ENCODE assay signal across 8 mouse cellular contexts in genomic region chr3:107458528-107459195, GRCm38 (mm10). TPM values are rescaled to one million over a fixed set of nuclear protein-coding genes. Genes with fewer than 3 reads are reported as not detected.
DNase-seq lines count a peak whose midpoint lies in the region; ATAC-seq and TF ChIP-seq lines count a peak whose summit lies in the region.

No protein-coding gene starts in this region.

- no peak for TF ChIP-seq CTCF in cerebellum, adult 2 months (IDR thresholded peaks at IDR 0.05; ENCODE audit: borderline replicate concordance, insufficient read depth, low read depth, low read length)

- peak overlapping the region; percentile 78 for H3K4me3 ChIP-seq in cerebellum, adult 2 months (replicated peaks; ENCODE audit: insufficient read depth, low read depth, low read length)
- H3K4me3 ChIP-seq in embryonic facial prominence, embryonic 14.5 days (ENCODE audit: low read depth, low read length), result peak overlapping the region; percentile 44
- peak overlapping the region; percentile 59 for H3K4me3 ChIP-seq in hindbrain, embryonic 16.5 days (ENCODE audit: low read length)

- peak overlapping the region; percentile 95 for H3K4me2 ChIP-seq in embryonic facial prominence, embryonic 14.5 days (ENCODE audit: low read depth, low read length)
- H3K4me2 ChIP-seq in hindbrain, embryonic 16.5 days (ENCODE audit: low read length), result peak overlapping the region; percentile 84

- under 1% methylated on average over 51 of the region's 51 CpGs for WGBS in cerebellum, adult 2 months
- WGBS in embryonic facial prominence, embryonic 14.5 days, result 0% methylated on average over 17 of the region's 51 CpGs
- 1% methylated on average over 49 of the region's 51 CpGs for WGBS in hindbrain, embryonic 16.5 days

- no peak overlapping the region for H3K27ac ChIP-seq in cerebellum, adult 2 months (ENCODE audit: insufficient read depth, low read length)
- no peak overlapping the region for H3K27ac ChIP-seq in embryonic facial prominence, embryonic 14.5 days (replicated peaks; ENCODE audit: low read depth, low read length)
- no peak overlapping the region for H3K27ac ChIP-seq in hindbrain, embryonic 16.5 days (ENCODE audit: low read depth, low read length)

- peaks cover 5% of the 10 kb centered on the region; the same call in 1 of the 2 replicates for H3K4me1 ChIP-seq in cerebellum, adult 2 months (ENCODE audit: control insufficient read depth, insufficient read depth, low read length)
- peaks cover 15% of the 10 kb centered on the region; the same call in 1 of the 2 replicates for H3K4me1 ChIP-seq in embryonic facial prominence, embryonic 14.5 days (ENCODE audit: control insufficient read depth, insufficient read depth, low read length)
- peaks cover 20% of the 10 kb centered on the region for H3K4me1 ChIP-seq in hindbrain, embryonic 16.5 days (ENCODE audit: control insufficient read depth, insufficient read depth, low read depth, low read length)

- ATAC-seq in embryonic facial prominence, embryonic 14.5 days (ENCODE audit: low read depth), result peak; percentile 3; the same call in 1 of the 2 replicates
- ATAC-seq in hindbrain, embryonic 16.5 days, result no peak
- ATAC-seq in megakaryocyte progenitor cell, adult 5-6 weeks (replicated peaks; ENCODE audit: poor library complexity), result peak; percentile 49
- ATAC-seq in inflammation-experienced regulatory T-cells, adult 6 months, result no peak

- peak; percentile 37 to 56 for DNase-seq in layer of hippocampus, postnatal 10 days (ENCODE audit: low spot score in 2 of 2)
- DNase-seq in layer of hippocampus, adult 9-10 months (ENCODE audit: low spot score), result no peak
- DNase-seq in cerebellum, adult 2 months, result peak; percentile 56 to 61
- DNase-seq in embryonic facial prominence, embryonic 14.5 days (ENCODE audit: low spot score), result no peak
- peak; percentile 57 for DNase-seq in testis, postnatal 10 days (ENCODE audit: low spot score)

- H3K27me3 ChIP-seq in cerebellum, adult 2 months (ENCODE audit: control insufficient read depth, insufficient read depth, low read length), result no peaks in the 10 kb centered on the region
- H3K27me3 ChIP-seq in embryonic facial prominence, embryonic 14.5 days (replicated peaks; ENCODE audit: control insufficient read depth, insufficient read depth, low read length), result peaks cover 79% of the 10 kb centered on the region
- peaks cover 34% of the 10 kb centered on the region for H3K27me3 ChIP-seq in hindbrain, embryonic 16.5 days (replicated peaks; ENCODE audit: control insufficient read depth, insufficient read depth, low read length)

- H3K9ac ChIP-seq in embryonic facial prominence, embryonic 14.5 days (ENCODE audit: low read depth, low read length), result peak overlapping the region; percentile 49
- H3K9ac ChIP-seq in hindbrain, embryonic 16.5 days (ENCODE audit: low read depth, low read length), result peak overlapping the region; percentile 73

- H3K9me3 ChIP-seq in embryonic facial prominence, embryonic 14.5 days (ENCODE audit: control insufficient read depth, low read length), result no peaks in the 10 kb centered on the region
- H3K9me3 ChIP-seq in hindbrain, embryonic 16.5 days (ENCODE audit: control insufficient read depth, low read length), result no peaks in the 10 kb centered on the region

- no peaks in the 10 kb centered on the region for H3K36me3 ChIP-seq in embryonic facial prominence, embryonic 14.5 days (ENCODE audit: control insufficient read depth, insufficient read depth, low read length)
- H3K36me3 ChIP-seq in hindbrain, embryonic 16.5 days (ENCODE audit: control insufficient read depth, insufficient read depth, low read length), result no peaks in the 10 kb centered on the region

- TF ChIP-seq POLR2A in cerebellum, adult 2 months (IDR thresholded peaks at IDR 0.05; ENCODE audit: borderline replicate concordance, insufficient read depth, low read length), result no peak

RNA-seq across cellular contexts. Expression of gene Kcnc4, which starts 0.7 kb away (rescaled TPM):
- total RNA-seq in layer of hippocampus, postnatal 10 days (2021), result 10 to 100 TPM; 33.9 to 37.5 TPM
- 59.7 and 62.3 TPM in 2 replicates for polyA plus RNA-seq in cerebellum, adult 2 months (2012; rRNA removed)
- polyA plus RNA-seq in embryonic facial prominence, embryonic 14.5 days (2014; fragmentation: Nextera tagmentation; extraction: Ambion mirVana), result 0.94 and 1.3 TPM in 2 replicates
- polyA plus RNA-seq in hindbrain, embryonic 16.5 days (2015; fragmentation: Nextera tagmentation; extraction: Ambion mirVana), result 8.7 and 9.7 TPM in 2 replicates
- not detected in 2 replicates for total RNA-seq in megakaryocyte progenitor cell, adult 5-6 weeks (2015)
- not detected in 2 replicates for total RNA-seq in megakaryocyte progenitor cell, adult 5-6 weeks (2017)
- polyA plus RNA-seq in inflammation-experienced regulatory T-cells, adult 6 months (2017; shearing (Covaris generic)), result not detected

RNA-seq across cellular contexts. Expression of gene Slc6a17, which starts 59.2 kb away (rescaled TPM):
- 100 to 1,000 TPM; 197 to 222 TPM for total RNA-seq in layer of hippocampus, postnatal 10 days (2021)
- polyA plus RNA-seq in cerebellum, adult 2 months (2012; rRNA removed), result 158 and 176 TPM in 2 replicates
- polyA plus RNA-seq in embryonic facial prominence, embryonic 14.5 days (2014; fragmentation: Nextera tagmentation; extraction: Ambion mirVana), result 4.8 and 4.9 TPM in 2 replicates
- 19.1 and 20.4 TPM in 2 replicates for polyA plus RNA-seq in hindbrain, embryonic 16.5 days (2015; fragmentation: Nextera tagmentation; extraction: Ambion mirVana)
- not detected in 2 replicates for total RNA-seq in megakaryocyte progenitor cell, adult 5-6 weeks (2015)
- total RNA-seq in megakaryocyte progenitor cell, adult 5-6 weeks (2017), result not detected in 2 replicates
- not detected for polyA plus RNA-seq in inflammation-experienced regulatory T-cells, adult 6 months (2017; shearing (Covaris generic))

Comparison
In these comparisons a context has a peak if more than half of its experiments do, and no peak if none do; other contexts are left out.
1. DNase-seq: peak in layer of hippocampus, postnatal 10 days (2 of 2), cerebellum, adult 2 months (2 of 2) and testis, postnatal 10 days (single experiment); none in layer of hippocampus, adult 9-10 months (single experiment) and embryonic facial prominence, embryonic 14.5 days (single experiment).
2. ATAC-seq: peak in embryonic facial prominence, embryonic 14.5 days (single experiment) and megakaryocyte progenitor cell, adult 5-6 weeks (single experiment); none in hindbrain, embryonic 16.5 days (single experiment) and inflammation-experienced regulatory T-cells, adult 6 months (single experiment).
3. Peak in every context shown above with its lines, with median percentiles within 50 percentile points of each other: H3K4me3 ChIP-seq.